Mouse (Mus musculus) gastrocnemius, adult 18-20 months (tissue): Measurements from ENCODE around the gene Gm49358. TPM values are rescaled to one million over a fixed set of nuclear protein-coding genes. Genes with fewer than 3 reads are reported as not detected.
A peak's percentile ranks its signal among the peaks of the same experiment; 100 is the strongest.

Source experiments
- DNase-seq: peaks from one replicate; pipeline ENCODE4 v3.0.0; 2021; ENCODE audit warnings: low spot score
- long read RNA-seq, 2 experiments: library from polyadenylated mRNA; stranded (forward); transcript quantifications; one replicate each; pipeline ENCODE4 v2.0.0; 2021
- total RNA-seq, 2 experiments: library from RNA; stranded (reverse); gene quantifications; 2 replicates each; pipeline ENCODE4 v1.2.3; 2021

Gm49358 gene
- 10 to 100 TPM; 20.6 to 24.9 TPM for total RNA-seq
- long read RNA-seq, experiment 1 = 0 reads
- long read RNA-seq, experiment 2 = 0 reads

- no peak for DNase-seq
These were observed at the start of gene Gm49358 for GRCm38 (mm10) chr10:86763672-86764071. Gene Gm49358, plus strand, starts transcription at chr10:86763972.

- DNase-seq = peak; percentile 38
These were observed 36.2 kb upstream of the Gm49358 start for GRCm38 (mm10) chr10:86727548-86727980.

GRCm38 (mm10) chr10:86728176-86728575 is 35.6 kb upstream of the Gm49358 start:
- no peak for DNase-seq

GRCm38 (mm10) chr10:86730823-86731499 is 32.8 kb upstream of the Gm49358 start:
- peak; percentile 83 for DNase-seq

- DNase-seq = no peak
These were observed 32.3 kb upstream of the Gm49358 start for GRCm38 (mm10) chr10:86731500-86731863.

- DNase-seq = no peak
These were observed 28.7 kb upstream of the Gm49358 start for GRCm38 (mm10) chr10:86735036-86735435.

GRCm38 (mm10) chr10:86742918-86743317 is 20.9 kb upstream of the Gm49358 start:
- DNase-seq = no peak

- no peak for DNase-seq
These were observed 19.5 kb upstream of the Gm49358 start for GRCm38 (mm10) chr10:86744306-86744705.

GRCm38 (mm10) chr10:86755816-86756502 is 7.8 kb upstream of the Gm49358 start:
- peak; percentile 24 for DNase-seq

- DNase-seq = no peak
These were observed 6.0 kb upstream of the Gm49358 start for GRCm38 (mm10) chr10:86757724-86758123.

GRCm38 (mm10) chr10:86758211-86758610 is 5.6 kb upstream of the Gm49358 start:
- DNase-seq = no peak

- no peak for DNase-seq
These were observed 2.5 kb upstream of the Gm49358 start for GRCm38 (mm10) chr10:86761236-86761635.

- DNase-seq = no peak
These were observed 1.9 kb upstream of the Gm49358 start for GRCm38 (mm10) chr10:86761722-86762383.

GRCm38 (mm10) chr10:86762384-86762730 is 1.4 kb upstream of the Gm49358 start:
- DNase-seq = no peak

- no peak for DNase-seq
These were observed 1.7 kb downstream of the Gm49358 start for GRCm38 (mm10) chr10:86765344-86765966.

GRCm38 (mm10) chr10:86769216-86769615 is 5.4 kb downstream of the Gm49358 start:
- no peak for DNase-seq

GRCm38 (mm10) chr10:86769797-86770196 is 6.0 kb downstream of the Gm49358 start:
- DNase-seq = no peak

- no peak for DNase-seq
These were observed 7.9 kb downstream of the Gm49358 start for GRCm38 (mm10) chr10:86771701-86772100.

GRCm38 (mm10) chr10:86772231-86772631 is 8.5 kb downstream of the Gm49358 start:
- no peak for DNase-seq

GRCm38 (mm10) chr10:86773360-86773759 is 9.6 kb downstream of the Gm49358 start:
- DNase-seq = no peak

- no peak for DNase-seq
These were observed 12.5 kb downstream of the Gm49358 start for GRCm38 (mm10) chr10:86776281-86776680.
